Mouse (Mus musculus) megakaryocyte, adult 5-6 weeks (primary cell): ENCODE results near the gene March1. TPM values are rescaled to one million over a fixed set of nuclear protein-coding genes. Genes with fewer than 3 reads are reported as not detected.

Experiments
- ATAC-seq: 2 replicates; pipeline ENCODE4 v1.8.0; 2016; ENCODE audit warnings: mild to moderate bottlenecking, inconsistent platforms; ENCODE audit not compliant: poor library complexity, severe bottlenecking
- total RNA-seq, 2 experiments: library from RNA; stranded (forward) in 1 of 2; stranded (reverse) in 1 of 2; fragments of 153-499, 151-499 nt in 1 of 2; fragments of 221-1000, 200-1000 nt in 1 of 2; gene quantifications; 2 replicates each; pipeline versions ENCODE4 v1.2.3 to v1.2.4; 2015 to 2017

March1 gene
- total RNA-seq, 2 experiments from 2014 or later: 91.5 to 95.9 TPM

DNA sequence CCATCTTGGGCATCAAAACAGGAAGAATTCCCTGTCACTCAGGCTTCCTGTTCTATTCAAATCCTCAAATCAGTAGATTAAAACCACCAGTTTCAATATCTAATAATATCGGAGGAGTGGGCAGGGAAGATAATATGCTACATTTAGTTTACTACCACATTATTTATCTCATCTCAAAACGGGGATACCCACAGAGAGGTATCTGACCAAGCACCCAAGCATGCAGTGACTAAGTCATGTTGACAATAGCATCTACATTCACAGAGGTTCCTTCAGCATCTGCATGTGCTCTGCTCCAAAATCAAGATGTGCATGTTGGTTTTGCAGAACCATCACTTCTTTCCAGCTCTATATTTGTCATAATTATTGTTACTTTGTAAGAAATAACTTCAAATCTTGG lies 364.3 kb downstream of the March1 start:
- no peak for ATAC-seq

DNA sequence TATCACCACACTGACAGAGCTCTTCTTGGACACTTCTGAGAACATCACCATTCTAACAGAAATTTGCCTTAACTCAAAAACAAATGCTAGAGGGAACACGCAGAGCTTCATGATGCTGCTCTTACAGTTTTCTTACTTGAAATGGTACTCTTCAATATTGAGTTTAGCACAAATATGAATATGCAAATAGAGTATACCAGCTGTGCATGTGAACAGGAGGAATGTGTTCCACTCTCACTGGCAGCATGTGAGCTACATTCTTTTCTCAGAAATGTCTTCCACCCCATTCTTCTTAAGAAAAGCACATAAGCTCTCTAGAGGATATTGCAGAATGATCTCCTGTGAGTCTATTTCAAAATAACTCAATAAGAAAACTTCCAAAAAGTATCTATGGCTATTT lies 370.0 kb downstream of the March1 start:
- ATAC-seq: no peak

DNA sequence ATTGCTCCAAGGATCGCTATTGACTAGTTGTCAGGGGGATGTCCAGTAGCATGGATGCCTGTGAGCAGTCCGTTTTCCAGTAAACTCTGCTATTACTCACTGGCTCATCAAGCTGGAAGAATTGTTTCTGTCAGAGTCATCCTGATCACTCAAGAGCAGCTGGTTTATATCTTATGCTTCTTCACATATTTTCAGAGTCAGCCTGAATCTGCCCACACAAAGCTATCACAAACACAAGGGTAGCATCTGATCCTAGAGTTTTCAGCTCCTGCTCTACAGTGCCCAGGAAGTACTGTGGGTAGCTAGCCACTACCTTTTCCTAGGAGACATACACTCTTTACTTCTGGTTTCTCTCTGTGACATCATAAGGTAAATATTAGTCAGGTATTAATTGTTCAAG lies 405.1 kb downstream of the March1 start:
- ATAC-seq: no peak

DNA sequence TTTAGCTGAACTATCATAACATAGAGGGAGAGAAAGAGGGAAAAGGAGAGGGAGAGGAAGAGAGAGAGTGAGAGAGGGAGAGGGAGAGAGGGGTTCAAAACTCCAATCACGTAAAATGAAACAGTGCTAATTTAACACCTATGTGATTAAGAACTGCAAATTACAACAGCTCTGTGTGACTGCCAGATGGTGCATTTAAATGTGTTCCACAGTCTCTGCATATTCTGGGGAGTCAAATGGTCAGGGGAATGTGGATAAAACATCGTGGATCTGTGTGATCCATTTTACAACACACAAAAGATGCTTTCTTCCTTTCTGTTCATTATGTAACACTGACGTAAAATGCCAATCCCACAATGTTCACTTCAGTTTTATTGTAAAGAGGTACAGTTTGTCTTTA lies 416.0 kb downstream of the March1 start:
- ATAC-seq: no peak

DNA sequence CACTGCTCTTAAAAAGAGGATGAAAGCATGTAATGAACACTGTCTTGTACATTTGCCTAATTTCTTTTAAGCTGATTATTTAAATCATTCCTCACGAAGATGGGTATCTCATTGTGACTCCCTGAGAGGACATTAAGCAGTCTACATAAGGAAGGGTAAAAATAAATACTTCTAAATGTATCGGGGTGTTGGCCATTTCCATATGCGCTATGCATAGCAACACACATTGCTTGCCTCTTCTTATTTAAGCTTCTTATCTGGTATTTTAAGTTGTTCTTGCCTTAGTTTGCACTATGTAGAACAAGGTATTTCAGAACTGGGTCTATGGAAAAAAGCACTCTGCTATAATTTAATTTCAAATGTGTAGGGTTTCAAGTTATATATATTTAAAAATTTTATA lies 416.7 kb downstream of the March1 start:
- no peak for ATAC-seq

DNA sequence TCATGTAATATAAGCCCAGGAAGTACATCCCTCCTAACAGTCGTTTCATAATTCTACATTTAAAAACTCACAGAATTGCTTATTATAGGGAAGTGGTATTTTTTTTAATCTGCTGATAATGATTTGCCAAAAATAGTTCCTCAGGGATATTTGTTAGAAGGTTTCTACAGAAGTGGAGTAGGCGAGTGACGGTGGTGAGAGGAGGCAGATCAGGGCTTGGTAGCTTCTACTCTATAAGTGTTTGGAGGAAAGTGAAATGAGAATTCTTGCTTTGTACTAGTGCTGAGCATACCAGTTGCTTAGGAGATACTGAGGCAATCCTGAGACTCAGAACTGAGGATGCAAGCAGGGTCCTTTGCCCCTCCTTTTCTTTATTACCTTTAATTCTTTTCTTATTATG lies 476.5 kb downstream of the March1 start:
- ATAC-seq: no peak

DNA sequence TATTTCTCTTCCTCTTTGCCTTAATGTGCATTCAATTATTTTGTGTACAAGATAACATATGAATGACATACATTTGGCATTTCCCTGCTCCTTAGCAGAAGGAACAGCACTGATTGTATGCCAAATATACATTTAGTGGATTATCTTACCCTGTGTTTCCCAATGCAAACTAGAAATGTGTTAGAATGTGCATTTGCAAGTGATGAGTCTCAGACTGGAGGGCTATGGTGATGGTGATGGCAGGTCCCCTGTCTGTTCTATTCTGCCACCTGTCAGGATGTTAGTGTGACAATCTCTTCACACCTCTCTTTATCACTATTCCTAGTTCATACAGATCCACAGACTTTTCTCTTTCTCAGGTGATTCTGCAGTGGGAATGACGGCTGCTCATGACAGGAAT lies 480.4 kb downstream of the March1 start:
- no peak for ATAC-seq

DNA sequence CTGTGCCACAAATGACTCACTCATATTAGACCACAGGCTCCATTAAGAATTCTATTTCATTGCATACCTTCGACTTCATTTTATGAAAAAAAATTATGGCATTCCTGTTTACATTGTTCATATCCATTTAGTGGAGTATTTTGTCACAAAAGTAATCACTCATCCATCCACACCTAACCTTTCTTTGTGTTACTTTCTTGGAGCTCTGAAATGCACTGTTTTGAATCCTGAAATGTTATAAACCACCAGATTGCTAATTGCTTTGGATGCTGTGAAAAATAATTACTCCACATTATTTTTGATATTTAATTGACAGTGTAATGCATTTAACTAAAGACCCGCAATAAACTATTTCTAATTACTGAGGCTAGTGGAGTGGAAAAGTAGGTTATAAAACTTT lies 501.6 kb downstream of the March1 start:
- ATAC-seq: no peak

DNA sequence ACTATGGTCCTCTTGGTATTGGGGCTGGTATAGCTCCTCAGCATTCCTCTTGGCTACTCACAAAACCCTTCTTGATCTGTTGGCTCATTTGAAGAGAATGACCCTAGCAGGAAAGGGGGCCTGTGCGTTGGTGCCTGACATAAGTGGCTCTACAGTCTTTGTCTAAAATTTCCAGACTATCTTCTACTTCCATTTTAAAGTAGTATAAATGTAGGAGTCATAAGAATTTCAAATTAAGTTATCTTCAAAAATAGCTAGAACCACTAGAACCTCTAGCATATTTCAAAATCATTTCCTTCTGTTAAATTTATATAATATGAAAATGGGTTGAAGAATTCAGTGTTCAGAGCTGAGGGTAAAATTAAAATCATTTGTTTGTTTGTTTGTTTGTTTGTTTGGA lies 541.9 kb downstream of the March1 start:
- ATAC-seq: no peak

DNA sequence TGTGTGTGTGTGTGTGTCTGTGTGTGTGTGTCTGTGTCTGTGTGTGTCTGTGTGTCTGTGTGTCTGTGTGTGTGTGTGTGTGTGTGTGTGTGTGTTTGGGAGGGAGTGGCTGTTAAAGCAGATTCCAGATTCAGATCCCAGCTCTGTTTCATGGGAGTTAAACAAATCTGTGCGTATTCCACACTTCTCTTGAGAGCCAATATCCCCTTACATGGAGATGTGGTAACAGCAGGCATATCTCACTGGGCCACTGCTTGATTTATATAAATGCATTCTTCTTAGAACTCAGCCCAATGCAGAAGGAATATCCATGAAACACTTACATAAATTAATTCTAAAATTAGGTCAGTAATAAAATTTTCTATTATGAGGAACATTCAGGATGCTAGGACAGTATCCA lies 549.1 kb downstream of the March1 start:
- ATAC-seq: no peak

DNA sequence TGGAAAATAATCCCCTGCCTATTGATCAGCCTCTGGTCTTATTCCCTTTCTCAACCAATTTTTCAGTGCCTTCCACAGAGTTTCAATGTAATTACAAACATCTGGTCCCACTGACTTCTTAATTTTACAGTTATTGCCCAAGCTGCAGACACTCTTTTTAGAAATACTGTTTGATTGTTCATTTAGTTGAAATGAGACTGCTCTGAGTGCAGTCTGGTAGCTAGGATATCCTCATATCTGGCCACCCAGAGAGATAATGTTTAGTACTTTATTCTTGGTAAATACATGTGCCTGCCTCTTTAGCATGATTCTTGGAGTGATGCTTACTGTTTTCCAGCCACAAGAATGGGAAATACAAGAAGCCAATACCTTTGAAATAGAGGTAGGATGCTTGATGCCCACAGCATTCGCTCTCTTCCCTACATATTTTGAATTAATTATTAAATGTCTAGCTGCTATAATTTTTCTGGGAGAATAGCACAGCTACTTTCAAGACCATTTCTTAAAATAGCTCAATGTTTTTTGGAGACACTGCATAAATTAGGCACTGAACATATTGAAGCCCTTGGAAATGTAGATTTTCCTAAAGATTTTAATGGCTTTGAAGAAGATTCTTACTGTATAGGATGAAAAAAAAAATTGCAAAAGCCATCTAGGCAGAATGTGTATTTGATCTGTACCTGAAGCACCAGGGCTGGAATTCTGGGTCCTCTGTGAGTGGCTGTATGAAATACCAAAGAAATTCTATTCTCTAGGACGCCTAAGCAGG lies 549.9 kb downstream of the March1 start:
- ATAC-seq: no peak

DNA sequence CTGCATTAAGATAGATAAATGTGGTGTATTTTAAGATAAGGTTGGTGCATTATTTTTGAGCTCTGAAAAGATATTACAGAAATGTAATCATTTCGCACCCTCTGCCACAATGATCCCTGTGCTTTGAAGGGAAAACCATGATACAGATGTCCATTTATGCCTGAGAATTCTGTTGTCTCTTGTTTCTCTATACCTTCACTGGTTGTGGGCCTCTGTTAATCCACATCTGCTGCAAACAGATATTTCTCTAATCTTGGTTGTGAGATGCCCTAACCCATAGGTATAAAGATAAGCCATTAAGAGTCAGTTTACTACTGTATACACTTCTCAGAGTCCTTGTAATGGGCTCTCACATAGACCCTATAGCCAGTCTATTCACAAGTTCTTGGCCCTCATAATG lies 561.6 kb downstream of the March1 start:
- no peak for ATAC-seq

DNA sequence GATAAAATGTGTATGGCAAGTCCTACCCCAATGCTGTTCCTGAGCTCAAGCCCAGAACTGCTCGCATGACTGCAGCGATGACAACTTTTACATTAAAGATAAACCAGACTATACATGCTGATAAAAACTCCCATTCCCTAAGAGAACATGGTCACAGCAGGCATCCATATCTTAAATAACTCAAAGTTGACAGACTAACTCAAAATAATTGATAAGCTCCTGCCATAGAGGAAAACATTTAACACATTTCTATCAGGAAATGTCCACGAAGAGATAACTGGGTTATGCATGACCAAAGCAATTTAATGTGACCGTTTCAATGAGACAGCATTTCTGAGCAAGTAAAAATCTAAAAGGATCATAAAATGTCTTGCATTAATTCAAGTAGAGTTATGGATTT lies 563.6 kb downstream of the March1 start:
- ATAC-seq: no peak

DNA sequence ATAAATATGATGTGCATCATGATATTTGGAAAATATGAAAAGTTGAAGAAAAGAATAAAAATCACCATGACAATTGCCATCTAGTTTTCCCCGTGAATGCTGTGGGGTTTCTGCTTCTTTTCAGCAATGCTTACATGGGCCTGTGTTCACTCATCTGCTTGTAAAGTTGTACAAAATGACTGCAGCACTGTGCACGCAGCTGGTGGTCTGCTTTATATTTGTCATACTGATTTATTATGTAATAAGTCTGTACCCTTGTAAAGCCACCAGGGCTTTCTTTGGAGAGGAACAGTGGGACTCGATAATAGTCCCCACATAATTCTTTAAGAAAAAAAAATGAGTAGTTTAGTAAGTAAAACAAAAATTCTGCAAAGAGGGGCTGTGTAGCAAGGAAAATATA lies 564.6 kb downstream of the March1 start:
- no peak for ATAC-seq

DNA sequence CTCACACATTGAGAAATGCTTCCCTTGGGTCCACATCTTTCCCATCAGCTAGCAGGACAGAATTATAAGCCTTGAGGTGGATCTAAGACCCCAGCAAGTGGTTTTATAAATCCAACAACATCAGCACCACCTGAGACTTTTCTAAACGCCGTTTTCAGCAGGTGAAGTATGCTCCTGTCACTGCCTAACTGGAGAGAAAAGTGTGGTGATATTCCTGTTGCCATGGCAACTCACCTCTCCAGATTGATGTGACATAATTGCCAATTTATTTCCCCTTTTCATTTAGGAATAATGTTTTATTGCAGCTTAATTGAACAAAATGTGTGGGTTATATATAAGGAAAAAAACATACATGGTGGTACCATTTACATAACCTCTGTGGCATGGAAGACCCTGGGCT lies 565.8 kb downstream of the March1 start:
- ATAC-seq: no peak

DNA sequence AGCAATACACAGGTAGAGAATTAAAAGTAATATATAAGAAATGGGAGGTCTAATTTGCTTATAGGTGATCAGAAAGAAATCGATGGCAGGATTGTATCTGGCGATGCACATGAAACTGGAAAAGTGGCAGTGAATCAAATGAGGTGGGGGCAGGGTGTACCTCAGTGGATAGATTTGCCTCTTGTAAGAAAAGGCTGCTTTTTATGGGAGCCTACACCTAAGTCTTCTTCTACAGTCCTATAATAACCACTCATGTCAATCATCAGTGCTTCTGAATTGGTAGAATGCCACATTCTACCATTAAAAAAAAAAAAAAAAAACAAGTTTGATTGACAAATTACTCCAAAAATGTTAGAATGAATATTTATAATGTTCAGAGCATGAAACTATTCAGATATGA lies 567.5 kb downstream of the March1 start:
- ATAC-seq: no peak

DNA sequence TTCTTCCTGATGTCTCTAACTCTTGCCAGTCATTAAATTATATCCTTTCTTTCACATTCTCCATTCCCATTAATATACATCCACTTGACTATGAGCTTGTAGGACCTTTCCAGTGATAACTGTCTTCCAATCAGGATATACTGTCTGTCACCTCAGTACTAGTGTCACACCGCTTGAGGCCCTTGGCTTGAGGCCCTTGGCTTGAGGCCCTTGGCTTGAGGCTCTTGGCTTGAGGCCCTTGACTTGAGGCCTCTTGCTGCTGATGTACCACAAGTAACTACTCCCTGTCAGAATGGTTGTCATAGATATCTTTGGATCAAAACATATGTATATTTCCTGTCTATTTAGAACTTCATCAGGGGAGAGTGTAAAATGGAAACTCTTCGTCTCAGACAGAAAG lies 576.7 kb downstream of the March1 start:
- ATAC-seq: no peak

DNA sequence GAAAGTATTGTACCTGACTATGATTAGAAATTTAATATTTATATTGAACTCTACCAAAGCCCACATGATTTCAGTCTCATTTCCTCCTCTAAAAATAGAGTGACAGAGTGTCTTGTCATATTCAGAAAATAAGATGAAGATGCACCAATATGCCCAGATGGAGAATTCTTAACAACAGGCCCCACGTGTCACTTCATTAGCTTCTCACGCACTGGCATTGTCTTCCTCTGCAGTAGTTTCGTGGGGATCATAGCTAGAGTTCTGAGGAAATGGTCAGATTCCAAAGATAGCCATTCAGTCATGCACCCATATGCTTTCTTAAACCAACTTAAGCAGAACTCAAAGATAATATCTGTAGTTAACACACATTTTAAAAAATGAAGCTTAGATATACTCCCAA lies 582.5 kb downstream of the March1 start:
- no peak for ATAC-seq

DNA sequence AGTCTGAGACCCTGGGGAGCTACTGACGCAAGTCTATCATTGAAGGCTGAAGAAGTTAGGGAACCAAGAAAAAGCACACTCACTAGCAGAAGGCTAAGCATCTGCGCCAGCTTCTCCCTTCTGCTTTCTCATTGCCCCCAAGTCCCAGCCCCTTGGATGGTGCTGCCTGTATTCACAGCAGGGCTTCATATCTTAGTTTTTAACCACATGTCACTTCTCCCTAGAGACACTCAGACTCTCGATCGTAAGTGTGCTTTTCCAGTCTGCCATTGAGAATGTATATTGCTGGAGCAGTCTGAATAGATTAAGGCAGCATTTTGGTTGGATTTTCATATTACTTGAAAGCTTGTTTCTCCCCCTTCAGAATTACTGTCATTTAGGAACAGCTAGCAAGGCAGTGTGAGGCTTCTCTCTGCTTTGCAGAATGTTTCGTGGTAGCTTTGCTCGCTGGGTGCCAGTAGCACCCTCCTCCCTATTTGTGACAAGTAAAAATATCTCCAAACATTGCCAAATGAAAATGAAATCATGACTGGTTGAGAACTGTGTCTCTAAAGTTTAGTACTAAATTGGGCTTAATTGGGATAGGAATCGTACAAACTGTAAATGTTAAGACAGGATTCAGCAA lies 586.2 kb downstream of the March1 start:
- ATAC-seq: no peak

DNA sequence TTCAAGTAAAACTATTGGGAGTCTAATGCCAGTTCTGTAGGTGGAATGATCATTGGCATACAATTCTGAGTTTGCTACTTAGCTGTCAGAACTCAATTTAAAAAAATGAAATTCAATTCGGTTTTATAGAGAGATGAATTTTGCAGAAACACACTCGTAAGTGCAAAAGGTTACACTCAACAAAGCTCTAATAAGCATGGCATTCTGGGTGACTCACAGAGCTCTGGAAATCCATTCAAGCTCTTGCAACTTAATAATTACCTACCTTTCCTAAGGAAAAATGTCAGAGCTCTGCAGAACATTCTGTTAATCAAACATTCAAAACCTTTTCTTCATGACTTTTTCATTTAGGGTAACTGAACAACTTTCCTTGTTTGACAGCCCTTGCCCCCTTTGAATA lies 591.9 kb downstream of the March1 start:
- no peak for ATAC-seq

DNA sequence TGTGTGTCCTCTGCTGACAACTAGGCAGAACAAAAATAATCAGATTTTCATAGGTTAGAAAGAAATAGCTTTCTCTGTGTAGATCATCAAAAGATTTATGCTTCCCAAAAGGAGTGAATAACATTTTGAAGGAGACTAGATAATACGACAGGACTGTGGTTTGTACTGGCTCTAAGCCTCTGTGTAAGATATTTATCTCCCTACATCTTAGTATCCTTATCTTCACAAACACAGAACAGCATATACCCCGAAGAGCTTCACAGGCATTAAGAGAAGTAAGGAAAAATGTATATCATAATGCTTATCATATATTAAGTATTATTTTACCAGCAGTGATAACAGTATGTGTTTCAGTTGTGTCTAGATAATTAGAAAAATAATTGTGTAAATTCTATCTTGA lies 592.6 kb downstream of the March1 start:
- ATAC-seq: no peak

DNA sequence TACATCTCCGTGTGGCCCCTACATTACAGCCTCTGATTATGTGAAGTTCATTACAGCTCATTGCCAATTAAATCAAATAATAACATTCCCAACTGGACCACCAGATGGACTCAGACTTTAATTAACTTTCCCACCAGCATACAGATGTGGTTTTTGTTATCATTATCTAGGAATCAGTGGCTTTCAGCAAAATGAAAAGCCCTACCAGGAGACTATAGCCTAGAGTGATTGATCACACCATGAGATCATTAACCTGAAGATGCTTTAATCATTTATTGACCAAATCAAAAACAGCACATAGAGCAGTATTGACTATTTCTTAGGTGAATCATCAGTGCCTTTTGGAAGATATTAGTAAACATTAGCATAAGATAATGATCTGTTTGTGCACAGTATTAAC lies 602.3 kb downstream of the March1 start:
- no peak for ATAC-seq

DNA sequence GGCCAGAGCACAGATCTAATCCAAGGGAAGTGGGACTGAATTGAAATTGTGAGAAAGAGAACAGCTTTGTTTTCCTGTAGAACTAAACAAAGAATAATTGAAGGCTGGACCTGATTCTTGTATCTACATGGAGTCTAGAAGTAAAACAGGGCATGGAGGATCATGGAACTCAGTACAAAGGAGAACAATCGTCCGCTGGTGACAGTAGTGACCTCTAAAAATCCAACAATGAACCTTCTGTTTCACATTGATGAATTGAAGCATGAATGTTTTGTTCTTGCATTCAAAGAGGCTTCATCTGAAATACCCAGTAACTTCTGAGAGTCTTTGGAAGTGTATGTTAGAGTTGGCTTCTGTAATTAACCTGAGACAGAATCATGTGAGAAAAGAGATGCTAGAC lies 612.2 kb downstream of the March1 start:
- no peak for ATAC-seq
